Mouse (Mus musculus) adrenal gland, postnatal 10 days (tissue): ENCODE measurements around the gene Dmac1. TPM values are rescaled to one million over a fixed set of nuclear protein-coding genes. Genes with fewer than 3 reads are reported as not detected.
"Not testable (repeated sequence)": the region's sequence is repeated elsewhere in the genome, so short reads cannot be mapped to it uniquely, and the experiment has no call there.

ENCODE experiments used
- DNase-seq: peaks from one replicate; pipeline ENCODE4 v3.0.0; 2021; ENCODE audit warnings: mixed read lengths
- long read RNA-seq, 2 experiments: library from polyadenylated mRNA; stranded (forward); transcript quantifications; one replicate each; pipeline ENCODE4 v2.0.0; 2021
- total RNA-seq, 2 experiments: library from RNA; stranded (reverse); gene quantifications; 2 replicates each; pipeline ENCODE4 v1.2.3; 2021

The Dmac1 gene
- 10 to 100 TPM; 68.1 to 71.9 TPM for total RNA-seq
- long read RNA-seq, experiment 1, transcript Dmac1-201 (2 exons, 741 nt) = major isoform, 44 of 49 reads
- long read RNA-seq, experiment 1, partial matches to known transcripts = 5 of 49 reads
- long read RNA-seq, experiment 1, other reads (novel, unspliced or antisense) = 0 of 49 reads
- long read RNA-seq, experiment 2, transcript Dmac1-201 (2 exons, 741 nt) = major isoform, 23 of 27 reads
- long read RNA-seq, experiment 2, partial matches to known transcripts = 4 of 27 reads
- long read RNA-seq, experiment 2, other reads (novel, unspliced or antisense) = 0 of 27 reads

- peak; percentile 94 for DNase-seq
Measured at GRCm38 (mm10) chr4:75278197-75279175, at the start of gene Dmac1. Gene Dmac1, minus strand, starts transcription at chr4:75278305.

- DNase-seq = no peak
Measured at GRCm38 (mm10) chr4:75315431-75315830, 37.3 kb upstream of the Dmac1 start.

GRCm38 (mm10) chr4:75315007-75315406 is 36.9 kb upstream of the Dmac1 start:
- no peak for DNase-seq

- DNase-seq = no peak
Measured at GRCm38 (mm10) chr4:75311918-75312317, 33.8 kb upstream of the Dmac1 start.

- DNase-seq = no peak
Measured at GRCm38 (mm10) chr4:75311305-75311704, 33.2 kb upstream of the Dmac1 start.

GRCm38 (mm10) chr4:75300205-75300972 is 22.3 kb upstream of the Dmac1 start:
- DNase-seq = no peak

GRCm38 (mm10) chr4:75292315-75292714 is 14.2 kb upstream of the Dmac1 start:
- no peak for DNase-seq

GRCm38 (mm10) chr4:75291142-75291541 is 13.0 kb upstream of the Dmac1 start:
- DNase-seq = no peak

- DNase-seq = no peak
Measured at GRCm38 (mm10) chr4:75277467-75278196, 473 bp downstream of the Dmac1 start.

GRCm38 (mm10) chr4:75275737-75276136 is 2.4 kb downstream of the Dmac1 start:
- DNase-seq = no peak

- no peak for DNase-seq
Measured at GRCm38 (mm10) chr4:75267866-75268265, 10.2 kb downstream of the Dmac1 start.

- no peak for DNase-seq
Measured at GRCm38 (mm10) chr4:75266773-75267550, 11.1 kb downstream of the Dmac1 start.

- no peak for DNase-seq
Measured at GRCm38 (mm10) chr4:75264219-75264618, 13.9 kb downstream of the Dmac1 start.

GRCm38 (mm10) chr4:75263556-75264129 is 14.5 kb downstream of the Dmac1 start:
- no peak for DNase-seq

GRCm38 (mm10) chr4:75262423-75262822 is 15.7 kb downstream of the Dmac1 start:
- DNase-seq = no peak

- no peak for DNase-seq
Measured at GRCm38 (mm10) chr4:75260156-75260555, 17.9 kb downstream of the Dmac1 start.

- DNase-seq = no peak
Measured at GRCm38 (mm10) chr4:75259447-75259846, 18.7 kb downstream of the Dmac1 start.

GRCm38 (mm10) chr4:75234602-75235001 is 43.5 kb downstream of the Dmac1 start:
- not testable (repeated sequence) for DNase-seq
